Mouse (Mus musculus): ENCODE results near the gene Csad. TPM values are rescaled to one million over a fixed set of nuclear protein-coding genes. Genes with fewer than 3 reads are reported as not detected.
"Not testable (repeated sequence)": the region's sequence is repeated elsewhere in the genome, so short reads cannot be mapped to it uniquely, and the experiment has no call there.

Csad gene
- total RNA-seq, 4 experiments from 2014 or later = 24.6 to 38.7 (median 31.1) TPM

GRCm38 (mm10) chr15:102235371-102236027 lies 31.0 kb upstream of the Csad start:
- DNase-seq (ENCODE audit: low spot score in 2 of 2) = no peak

GRCm38 (mm10) chr15:102233896-102234295 lies 29.4 kb upstream of the Csad start:
- no peak for DNase-seq (ENCODE audit: low spot score in 2 of 2)

DNA sequence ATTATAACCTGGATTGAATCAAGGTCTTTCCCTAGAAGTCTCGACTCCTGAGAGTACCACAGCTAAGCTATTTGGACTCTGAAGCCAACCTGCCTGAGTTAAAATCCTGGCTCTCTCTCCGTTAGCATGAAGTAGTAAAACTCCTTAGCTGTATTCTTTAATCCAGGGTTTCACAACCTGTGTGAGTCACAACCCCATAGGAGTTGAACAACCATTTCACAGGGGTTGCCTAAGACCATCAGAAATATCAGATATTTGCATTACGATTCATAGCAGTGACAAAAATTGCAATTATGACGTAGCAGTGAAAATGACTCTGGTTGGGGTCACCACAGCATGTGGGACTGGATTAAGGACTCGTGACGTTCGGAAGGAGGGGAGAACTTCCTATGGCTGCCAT lies 28.2 kb upstream of the Csad start:
- DNase-seq (ENCODE audit: low spot score in 2 of 2) = no peak

GRCm38 (mm10) chr15:102231748-102232147 lies 27.2 kb upstream of the Csad start, which contains the start of gene Itgb7:
Gene Itgb7 (minus strand): TSS chr15:102231944.
- DNase-seq (ENCODE audit: low spot score in 2 of 2) = no peak

- DNase-seq (ENCODE audit: low spot score in 2 of 2) = no peak
Observed at GRCm38 (mm10) chr15:102230408-102231321, 26.1 kb upstream of the Csad start.

- DNase-seq (ENCODE audit: low spot score in 2 of 2) = not testable (repeated sequence)
Observed at GRCm38 (mm10) chr15:102225619-102226018, 21.1 kb upstream of the Csad start.

DNA sequence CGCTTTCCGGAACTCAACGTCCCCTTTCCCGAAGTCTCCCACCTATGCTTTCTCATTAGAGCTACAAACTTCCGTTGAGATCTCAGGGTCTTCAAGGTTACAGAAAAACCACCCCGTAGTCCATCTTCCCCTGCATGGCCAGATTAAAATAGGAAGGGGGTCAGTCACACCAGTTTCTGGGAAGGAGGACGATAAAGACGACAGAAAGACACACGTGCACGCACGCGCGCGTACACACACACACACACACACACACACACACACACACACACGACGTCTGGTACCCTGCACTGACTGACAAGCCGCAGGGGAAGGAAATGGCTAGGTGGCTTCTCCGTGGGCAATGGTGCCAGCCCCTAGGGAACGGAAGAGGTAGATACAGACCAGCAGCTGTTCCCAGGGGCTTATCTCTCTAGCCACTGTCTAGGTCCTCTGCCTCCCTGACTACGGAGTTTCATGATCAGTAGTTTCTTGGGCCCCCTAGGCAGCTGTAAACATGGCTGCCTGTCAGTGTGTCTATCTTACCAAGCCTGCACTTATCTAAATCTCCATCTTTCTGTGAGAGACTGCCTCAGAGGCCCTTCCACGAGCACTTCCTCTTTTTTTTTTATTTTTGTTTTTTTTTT lies 20.6 kb upstream of the Csad start:
- DNase-seq (ENCODE audit: low spot score in 2 of 2) = no peak

DNA sequence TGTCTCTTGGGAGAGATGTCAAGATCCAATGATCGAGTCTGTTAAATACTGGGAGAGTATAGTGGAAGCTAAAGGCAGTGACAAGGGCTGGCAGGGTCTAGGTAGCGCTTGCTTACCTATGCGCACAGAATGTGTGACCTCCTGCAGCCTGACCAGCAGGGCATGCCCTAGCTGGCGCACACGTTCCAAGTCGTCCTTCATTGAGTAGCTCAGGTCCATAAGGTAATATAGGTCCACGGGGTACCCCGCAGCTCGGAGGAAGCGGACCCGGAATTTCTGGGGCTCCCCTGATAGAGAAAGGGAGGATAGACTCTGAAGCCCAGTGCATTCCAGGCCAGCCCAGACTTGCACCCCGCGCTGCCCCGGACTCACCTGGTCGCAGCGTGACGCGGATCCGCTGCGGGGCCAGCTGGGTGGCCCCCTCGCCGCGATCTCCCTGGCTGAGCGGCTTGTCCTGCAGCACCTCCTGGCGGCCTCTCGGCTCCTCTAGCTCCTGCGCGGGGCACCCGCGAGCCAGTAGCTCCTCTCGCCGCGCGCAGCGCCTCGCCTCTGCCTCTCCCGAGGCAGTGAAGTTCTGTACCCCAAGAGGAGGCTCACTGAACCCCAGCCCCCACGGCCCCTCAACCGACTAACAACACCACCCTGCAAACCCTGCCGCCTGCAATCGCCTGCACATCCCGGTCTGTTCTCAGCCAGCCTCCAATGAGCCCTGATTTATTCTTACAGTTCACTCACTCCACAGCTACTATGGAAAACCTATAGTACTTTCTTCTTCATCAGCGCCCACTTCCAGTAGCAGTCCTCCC lies 19.9 kb upstream of the Csad start:
- DNase-seq (ENCODE audit: low spot score in 2 of 2) = peak; percentile 49 to 65

DNA sequence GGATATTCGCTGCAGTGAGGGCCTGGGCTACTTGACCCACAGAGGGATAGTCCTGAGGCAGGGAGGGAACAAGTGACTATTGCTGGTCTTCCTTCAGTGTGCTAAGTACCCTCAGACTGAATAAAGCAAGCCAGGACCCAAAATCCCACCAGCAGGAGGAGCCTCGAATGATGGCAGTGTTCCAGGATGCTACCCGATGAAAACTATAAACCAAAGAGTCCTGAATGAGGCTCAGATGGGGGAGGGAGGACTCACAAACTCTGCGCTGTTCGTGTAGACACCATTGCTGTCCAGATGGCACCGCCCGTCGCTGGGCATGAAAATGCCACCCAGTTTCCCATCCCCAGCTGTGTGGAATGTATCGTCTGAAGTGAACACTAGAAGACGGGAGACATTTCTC lies 17.9 kb upstream of the Csad start:
- no peak for DNase-seq (ENCODE audit: low spot score in 2 of 2)

- no peak for DNase-seq (ENCODE audit: low spot score in 2 of 2)
Observed at GRCm38 (mm10) chr15:102217325-102217724, 12.8 kb upstream of the Csad start.

DNA sequence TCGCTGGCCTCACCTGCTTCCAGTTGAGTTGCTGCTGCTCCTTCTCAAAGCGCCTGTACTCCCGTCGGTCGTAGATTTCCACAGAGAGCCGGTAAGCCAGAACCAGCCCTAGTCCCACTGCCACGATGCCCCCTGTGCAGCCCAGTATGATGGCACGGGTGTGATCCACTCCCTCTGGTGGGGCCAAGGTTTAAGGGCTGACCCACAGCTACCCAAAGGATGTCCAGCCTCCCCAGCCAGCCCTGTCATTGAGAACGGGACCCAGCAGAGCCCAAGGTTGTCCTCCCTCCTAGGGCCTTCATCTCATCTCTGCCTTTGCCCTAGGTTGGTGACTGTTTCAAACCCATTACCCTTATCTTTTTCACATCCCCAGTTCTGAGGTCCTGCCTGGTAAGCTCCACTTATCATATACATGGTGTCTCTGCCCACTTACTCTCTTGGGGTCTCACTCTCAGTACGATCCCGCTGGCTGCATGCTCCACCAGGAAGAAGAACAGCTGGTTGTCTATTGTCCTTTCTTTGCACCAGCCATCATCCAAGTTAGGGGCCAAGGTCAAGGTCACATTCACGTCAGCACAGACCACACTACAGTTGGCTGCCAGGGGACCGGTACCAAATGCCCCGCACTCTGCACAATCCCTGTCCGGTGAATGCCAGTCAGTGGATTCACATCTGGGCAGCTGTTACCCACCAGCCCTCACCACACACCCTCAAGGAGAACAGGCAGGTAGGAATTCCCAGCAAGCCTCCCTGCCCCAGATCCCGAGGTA lies 12.1 kb upstream of the Csad start:
- DNase-seq (ENCODE audit: low spot score in 2 of 2) = no peak

- DNase-seq (ENCODE audit: low spot score in 2 of 2) = no peak
Observed at GRCm38 (mm10) chr15:102215624-102216023, 11.1 kb upstream of the Csad start.

GRCm38 (mm10) chr15:102214132-102214531 lies 9.6 kb upstream of the Csad start:
- no peak for DNase-seq (ENCODE audit: low spot score in 2 of 2)

GRCm38 (mm10) chr15:102211895-102212294 lies 7.4 kb upstream of the Csad start:
- DNase-seq (ENCODE audit: low spot score in 2 of 2) = no peak

DNA sequence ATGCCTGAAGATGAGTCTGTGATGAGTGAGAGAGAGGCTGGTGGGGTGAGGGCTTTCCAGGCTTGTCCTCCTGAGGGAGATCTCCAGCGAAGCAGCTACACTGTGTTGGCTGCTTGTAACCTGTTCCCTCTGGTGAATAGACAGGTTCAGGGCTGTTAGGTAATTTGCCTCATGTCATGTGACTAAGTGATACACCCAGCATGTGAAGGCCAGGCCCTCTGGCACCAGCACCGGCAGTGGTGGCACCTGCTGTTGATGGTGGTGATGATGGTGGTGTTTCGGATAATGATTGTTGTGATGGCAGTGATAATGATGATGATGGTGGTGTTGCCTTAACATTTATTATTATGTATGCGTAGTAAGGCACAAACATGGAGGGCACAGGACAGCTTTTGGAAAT lies 6.3 kb upstream of the Csad start:
- no peak for DNase-seq (ENCODE audit: low spot score in 2 of 2)

DNA sequence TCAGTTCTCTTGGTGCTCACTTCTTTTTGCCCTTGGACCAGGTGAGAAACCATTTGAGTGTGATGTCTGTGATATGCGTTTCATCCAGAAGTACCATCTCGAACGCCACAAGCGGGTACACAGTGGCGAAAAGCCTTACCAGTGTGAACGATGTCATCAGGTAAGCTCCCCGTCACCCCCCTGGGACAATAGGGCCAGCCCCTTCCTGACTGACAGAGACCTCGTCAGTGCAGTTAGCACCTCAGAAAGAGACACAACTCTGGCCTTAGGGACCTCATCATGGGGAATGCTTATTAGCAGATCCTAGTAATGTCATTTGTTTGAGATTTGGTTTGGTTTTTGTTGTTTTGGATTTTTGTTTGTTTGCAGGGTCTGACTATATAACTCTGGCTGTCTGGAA lies 4.6 kb upstream of the Csad start:
- no peak for DNase-seq (ENCODE audit: low spot score in 2 of 2)

DNA sequence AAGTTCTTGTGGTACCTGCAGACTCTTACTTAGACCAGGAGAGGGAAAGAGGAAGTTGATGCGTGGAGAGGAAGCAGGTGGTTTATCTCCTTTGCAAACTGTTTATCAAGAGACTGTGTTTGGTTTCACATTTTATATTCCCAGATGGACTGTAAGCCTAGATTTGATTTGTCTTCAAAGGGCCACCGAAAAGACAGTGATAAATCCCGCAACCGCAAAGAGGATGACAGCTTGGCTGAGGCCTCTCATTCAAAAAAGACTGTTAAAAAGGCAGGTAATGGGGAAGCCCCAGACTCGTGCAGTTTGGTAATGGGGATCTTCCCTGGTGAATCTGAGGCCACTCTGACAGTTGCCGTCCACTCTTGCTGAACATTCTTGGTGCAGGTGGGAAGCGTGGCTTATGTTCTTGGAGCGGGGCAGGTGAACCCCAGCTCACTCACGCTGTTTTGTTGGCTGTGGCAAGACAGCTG lies 3.6 kb upstream of the Csad start:
- DNase-seq (ENCODE audit: low spot score in 2 of 2) = no peak

DNA sequence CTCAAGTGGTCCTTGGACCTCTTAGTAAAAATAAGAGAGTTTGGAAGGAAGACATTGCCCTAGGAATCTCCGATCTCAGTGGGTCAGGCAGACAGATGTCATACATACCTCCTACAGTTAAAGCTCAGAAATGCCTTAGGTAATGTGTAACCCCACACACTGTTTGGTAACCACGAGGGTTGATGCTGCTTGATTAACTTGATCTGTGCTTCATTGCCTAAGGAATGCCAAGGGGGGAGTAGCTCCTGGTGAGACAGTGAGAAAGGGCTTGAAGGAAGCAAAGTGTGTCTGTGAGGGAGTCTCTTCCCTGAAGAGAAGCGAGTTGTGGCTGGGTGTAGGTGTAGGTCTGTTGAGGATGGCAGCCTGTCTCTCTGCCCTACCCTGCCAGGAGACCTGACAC lies 2.8 kb upstream of the Csad start:
- no peak for DNase-seq (ENCODE audit: low spot score in 2 of 2)

DNA sequence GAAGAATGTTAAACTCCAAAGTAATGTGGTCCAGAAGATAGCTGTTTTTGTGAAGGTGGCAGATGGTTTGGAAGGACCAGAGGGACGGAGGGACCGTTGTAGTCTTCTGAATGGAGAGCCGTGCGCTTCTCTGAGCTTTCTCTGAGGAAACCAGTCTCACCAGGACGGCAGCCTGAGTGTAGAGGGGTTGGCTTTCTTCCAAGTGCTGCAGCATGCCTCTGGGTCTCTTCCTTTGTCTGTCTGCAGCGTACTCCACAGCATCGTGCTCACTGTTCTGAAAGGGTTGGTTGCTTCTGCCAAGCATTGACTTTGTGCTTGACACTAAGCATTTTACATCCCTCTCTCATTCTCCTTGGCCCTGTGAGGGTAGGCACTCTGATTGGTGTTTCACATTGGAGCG lies 1.3 kb upstream of the Csad start:
- peak in 1 of 2 experiments; percentile 36 for DNase-seq (ENCODE audit: low spot score in 2 of 2)

- DNase-seq (ENCODE audit: low spot score in 2 of 2) = peak; percentile 52 to 67
Observed at GRCm38 (mm10) chr15:102203835-102204381, 616 bp downstream of the Csad start.

All from left cerebral cortex, adult 8-10 months (tissue).